Mouse (Mus musculus) spleen, embryonic (tissue): ENCODE results near the gene Cotl1.

Experiments used
- CTCF ChIA-PET: fragments of 350-600 bp; sonication (Branson Sonifier 250); formaldehyde crosslinking; loops from one replicate; lab custom pipeline; 2022; lab: Charles Lee

The Cotl1 gene

GRCm38 (mm10) chr8:119840275-119840808, at the start of gene Cotl1:
Gene Cotl1 (minus strand): TSS chr8:119840544.
- CTCF ChIA-PET: interaction anchor here (0.6 to 1.3 kb wide), 3 partner anchors 11 to 56 kb away, joined by 3 to 4 read pairs (median 3); no protein-coding TSS in a partner anchor

DNA sequence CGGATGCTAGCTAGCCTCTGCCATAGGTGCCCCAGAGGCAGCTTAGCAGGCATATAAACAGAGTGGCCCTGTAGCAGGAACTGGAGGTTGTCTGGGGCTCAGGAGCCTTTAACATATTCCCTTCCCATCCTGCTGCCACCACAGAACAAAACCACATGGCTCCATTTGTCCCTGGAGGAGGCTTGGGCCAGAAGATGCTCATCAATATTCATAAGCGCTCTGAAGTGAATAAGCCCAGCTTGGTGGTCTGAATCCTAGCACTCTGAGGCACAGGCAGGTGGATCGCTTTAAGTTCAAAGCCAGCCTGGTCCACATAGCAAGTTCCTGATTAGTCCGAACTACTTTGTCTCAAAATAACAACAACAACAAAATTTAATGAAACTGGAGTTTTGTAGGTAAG, 47.7 kb upstream of the Cotl1 start:
- CTCF ChIA-PET: no interaction called here

GRCm38 (mm10) chr8:119887130-119887529, 46.8 kb upstream of the Cotl1 start:
- CTCF ChIA-PET: interaction anchor here (0.7 kb wide), 1 partner anchor 44 kb away, joined by 3 read pairs; no protein-coding TSS in a partner anchor

GRCm38 (mm10) chr8:119885612-119886011, 45.3 kb upstream of the Cotl1 start:
- CTCF ChIA-PET: interaction anchor here (1.1 kb wide), 1 partner anchor 46 kb away, joined by 3 read pairs; no protein-coding TSS in a partner anchor

DNA sequence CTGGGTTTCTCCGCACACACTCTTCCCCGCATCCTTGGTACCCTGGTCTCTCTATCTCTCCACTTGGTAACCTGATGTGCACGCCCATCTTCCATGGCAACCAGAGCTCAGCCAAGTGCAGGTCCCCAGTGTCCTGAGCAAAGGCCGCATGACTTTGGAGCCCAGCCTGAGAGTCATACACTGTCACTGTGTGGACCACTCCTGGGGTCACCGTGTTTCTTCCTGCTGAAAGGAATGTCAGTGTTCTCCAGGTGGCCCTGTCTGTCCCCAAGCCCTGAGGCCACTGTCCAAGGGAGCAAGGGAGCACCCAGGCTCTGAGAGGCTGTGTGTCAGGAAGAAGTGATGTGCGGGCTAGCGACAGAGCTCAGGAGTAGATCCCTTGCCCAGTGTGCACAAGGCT, 42.9 kb upstream of the Cotl1 start:
- CTCF ChIA-PET: no interaction called here

DNA sequence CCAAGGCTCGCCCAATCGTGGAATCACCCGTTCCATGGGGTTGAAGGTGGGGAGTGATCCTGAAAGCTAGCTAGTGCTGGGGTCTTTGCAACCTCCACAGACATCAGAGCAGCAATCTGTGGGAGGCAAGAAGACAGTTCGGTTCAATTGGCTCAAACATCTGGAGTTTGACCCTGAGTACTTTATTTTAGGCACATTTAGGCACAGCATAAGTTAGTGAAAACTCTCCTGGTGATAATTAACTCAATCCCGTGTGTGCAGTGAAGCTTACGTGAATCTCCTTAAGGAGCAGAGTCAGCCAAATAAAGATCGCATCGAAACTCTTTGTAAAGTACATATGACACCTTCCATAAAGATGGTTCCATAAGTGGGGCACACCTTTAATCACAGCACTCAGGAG, 41.6 kb upstream of the Cotl1 start:
- CTCF ChIA-PET: no interaction called here

DNA sequence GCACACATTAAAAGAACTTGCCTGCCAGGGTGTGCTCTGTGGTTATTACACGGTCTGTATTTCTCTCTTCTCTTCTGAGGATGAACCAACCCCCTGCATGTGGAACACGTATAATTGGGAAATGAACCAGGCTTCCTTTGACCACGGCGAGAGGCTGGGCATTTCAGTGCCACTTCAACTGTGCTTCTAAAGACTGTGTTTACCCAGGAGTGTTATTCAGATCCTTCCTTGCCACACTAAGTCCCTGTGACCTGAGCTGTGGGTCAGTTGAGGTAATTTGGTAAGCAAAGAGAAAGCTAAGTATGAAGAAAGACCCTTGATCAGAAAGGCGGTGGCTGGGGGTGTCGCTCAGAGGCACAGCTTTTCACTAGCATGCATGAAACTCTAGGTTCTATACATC, 41.0 kb upstream of the Cotl1 start:
- CTCF ChIA-PET: no interaction called here

DNA sequence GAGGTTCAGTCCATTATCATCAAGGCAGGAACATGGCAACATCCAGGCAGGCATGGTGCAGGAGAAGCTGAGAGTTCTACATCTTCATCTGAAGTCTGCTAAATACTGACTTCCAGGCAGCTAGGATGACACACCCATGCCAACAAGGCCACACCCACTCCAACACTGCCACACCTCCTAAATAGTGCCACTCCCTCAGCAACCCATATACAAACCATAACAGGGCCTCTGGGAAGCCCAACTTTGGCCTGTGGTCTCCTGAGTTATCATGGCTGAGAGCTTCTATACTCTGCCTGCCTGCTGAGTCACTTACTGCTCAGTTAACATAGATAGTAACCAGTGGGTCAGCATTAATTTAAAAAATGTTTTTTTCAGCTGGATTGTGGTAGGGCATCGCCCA, 32.8 kb upstream of the Cotl1 start:
- CTCF ChIA-PET: interaction anchor here (0.6 kb wide), 2 partner anchors 30 to 54 kb away, joined by 12 read pairs; no protein-coding TSS in a partner anchor

DNA sequence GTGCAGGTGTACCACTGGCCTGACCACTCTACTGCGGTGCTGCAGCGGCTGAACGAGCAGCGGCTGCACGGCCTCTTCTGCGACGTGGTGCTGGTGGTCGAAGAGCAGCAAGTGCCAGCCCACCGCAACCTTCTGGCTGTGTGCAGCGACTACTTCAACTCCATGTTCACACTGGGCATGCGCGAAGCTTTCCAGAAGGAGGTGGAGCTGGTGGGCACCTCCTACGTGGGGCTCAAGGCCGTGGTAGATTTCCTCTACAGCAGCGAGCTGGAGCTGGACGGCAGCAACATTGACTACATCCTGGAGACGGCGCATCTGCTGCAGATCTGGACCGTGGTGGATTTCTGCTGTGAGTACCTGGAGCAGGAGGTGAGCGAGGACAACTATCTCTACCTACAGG, 29.3 kb upstream of the Cotl1 start:
- CTCF ChIA-PET: interaction anchor here (0.5 kb wide), 1 partner anchor 93 kb away, joined by 3 read pairs; no protein-coding TSS in a partner anchor

DNA sequence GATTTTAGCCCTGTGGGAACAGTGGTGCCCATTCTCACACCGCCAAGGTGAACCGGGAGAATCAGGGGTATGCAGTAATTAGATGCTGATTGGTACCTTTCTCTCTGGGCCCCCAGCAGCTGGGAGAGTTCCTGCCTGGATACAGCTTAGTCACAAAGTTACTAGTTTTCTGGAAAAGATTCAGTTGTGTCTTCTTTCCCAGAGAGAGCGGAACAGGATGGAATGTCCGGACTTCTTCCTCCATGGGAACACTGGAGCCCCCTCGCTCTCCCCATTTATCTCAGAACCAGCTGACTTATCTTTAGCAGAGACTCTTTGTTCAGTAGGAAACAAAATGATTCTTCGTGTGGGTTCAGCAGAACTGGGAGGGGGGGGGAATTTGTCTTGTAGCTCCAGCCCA, 22.4 kb upstream of the Cotl1 start:
- CTCF ChIA-PET: no interaction called here

DNA sequence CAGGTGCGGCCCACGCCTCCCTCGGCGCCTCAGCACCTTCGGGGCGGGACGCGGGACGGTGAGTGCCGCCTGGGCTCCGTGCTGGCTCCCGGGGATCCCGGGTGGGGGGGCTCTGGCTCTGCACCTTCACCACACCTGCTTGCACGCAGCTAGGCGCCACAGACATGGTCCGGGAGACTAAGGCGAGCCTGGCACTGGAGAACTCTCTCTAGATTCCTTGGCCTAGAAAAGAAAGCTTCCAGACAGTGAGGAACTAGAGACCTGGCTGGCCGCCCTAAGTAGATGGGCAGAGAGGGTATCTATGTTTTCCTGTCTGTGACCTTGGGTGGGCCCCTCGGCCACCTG, 22.0 kb upstream of the Cotl1 start:
- CTCF ChIA-PET: no interaction called here

DNA sequence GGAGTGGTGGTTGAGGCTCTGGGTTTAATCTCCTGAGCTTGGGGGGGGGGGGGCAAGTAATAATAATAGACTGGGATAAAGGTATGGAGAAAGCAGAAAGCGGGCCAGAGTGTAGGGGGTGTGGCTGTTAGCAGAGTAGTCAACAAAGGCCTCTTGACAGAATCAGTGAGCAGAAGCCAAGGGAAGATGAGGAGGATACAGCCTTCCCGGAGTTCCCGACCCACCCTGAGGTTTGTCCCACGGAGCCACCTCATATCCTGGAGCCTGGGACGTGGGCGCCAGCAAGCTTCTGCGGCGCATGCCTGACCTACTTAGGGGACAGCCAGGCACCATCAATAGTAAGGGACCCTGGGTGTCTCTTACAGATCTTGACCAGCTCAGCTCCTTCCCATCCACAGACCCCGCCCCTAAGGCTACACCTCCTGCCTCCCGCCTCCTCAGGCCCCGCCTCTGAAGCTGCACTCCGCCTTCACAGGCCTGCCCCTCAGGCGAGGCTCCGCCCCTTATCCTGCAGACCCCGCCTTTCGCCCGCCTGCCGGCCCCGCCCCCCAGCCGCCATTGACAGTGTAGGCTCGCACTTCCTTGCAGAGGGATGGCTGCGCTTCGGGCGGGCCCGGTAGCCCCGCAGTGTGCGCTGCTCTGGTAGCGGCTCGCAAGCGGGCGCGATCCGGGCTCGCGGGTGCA, 21.5 kb upstream of the Cotl1 start, which contains the start of gene Klhl36:
Klhl36 (plus strand) TSS at position 561 of the 684 bp plus-strand sequence.
- CTCF ChIA-PET: interaction anchor here (0.5 kb wide), 1 partner anchor 721 kb away, joined by 4 read pairs; no protein-coding TSS in a partner anchor

DNA sequence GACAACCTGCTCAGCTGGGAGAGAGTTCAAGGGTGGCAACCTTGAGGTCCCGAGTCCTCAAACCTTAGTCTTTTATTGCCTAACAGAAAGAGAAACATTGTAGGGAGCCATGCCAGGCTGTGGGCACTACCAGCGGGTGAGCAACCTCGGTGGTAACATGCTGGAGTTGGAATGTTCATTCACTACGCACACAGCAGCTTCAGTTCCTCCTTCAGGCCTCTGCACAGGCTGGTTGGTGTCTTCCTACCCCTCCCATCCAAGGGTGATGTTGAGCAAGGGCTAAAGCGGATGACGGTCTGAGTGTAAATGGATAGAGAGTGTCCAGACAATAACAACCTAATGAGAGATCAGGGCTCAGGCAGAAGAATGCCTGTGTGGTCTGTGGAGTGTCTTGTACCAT, 17.4 kb upstream of the Cotl1 start:
- CTCF ChIA-PET: no interaction called here

- CTCF ChIA-PET: no interaction called here
Measured at GRCm38 (mm10) chr8:119855656-119856055, 15.3 kb upstream of the Cotl1 start.

- CTCF ChIA-PET: no interaction called here
Measured at GRCm38 (mm10) chr8:119854035-119854434, 13.7 kb upstream of the Cotl1 start.

DNA sequence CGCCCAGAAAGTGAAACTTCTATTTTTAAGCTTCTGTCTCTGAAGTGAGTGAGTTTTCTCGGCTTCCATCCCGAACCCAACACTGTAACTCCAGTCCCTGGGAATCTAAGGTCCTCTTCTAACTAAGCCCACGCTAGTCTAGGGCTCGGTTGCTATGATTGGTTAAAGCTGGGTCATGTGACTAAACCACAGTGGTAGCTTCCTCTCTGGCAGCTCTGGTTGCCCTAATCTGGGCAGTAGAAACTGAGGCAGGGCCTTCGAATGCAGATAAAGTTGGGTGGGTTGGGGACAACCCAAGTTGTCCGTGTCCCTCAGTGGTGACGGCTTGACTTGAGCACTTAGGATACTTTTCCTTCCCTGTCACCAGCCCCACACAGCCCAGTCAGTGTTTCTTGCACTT, 13.2 kb upstream of the Cotl1 start:
- CTCF ChIA-PET: no interaction called here

DNA sequence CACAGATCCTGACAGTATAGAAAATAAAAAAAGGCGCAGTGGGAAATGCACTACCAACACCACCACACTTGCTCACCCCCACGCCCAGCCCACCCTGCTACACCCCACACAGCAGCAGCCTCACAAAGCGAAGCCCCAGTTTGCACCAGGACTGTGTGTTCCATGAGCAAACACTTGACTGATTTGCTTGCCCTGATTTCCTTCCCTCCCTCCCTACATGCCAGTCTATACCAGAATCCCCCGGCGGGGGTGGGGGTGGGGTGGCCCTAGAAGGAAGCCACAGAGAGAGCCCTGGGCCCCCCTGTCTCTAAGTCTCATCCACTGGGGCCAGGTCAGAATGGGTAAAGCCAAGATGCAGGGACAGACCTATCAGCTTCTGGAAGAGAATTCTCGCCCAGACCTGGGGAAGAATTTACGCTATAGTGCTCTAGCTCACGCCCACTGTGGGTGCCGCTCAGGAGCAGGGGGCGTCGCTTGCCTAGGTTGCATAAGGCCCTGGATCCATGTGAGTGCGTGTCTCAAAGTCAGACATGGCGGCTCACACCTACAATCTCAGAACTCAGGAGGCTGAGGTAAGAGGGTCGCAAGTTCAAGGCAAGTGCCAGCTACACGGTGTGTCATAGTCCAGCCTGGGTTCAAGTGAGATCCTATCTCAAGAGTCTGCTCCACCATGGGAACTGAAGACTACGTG, 7.0 kb upstream of the Cotl1 start:
- CTCF ChIA-PET: interaction anchor here (1.2 kb wide), 1 partner anchor 68 kb away, joined by 6 read pairs; no protein-coding TSS in a partner anchor

GRCm38 (mm10) chr8:119845741-119846140, 5.4 kb upstream of the Cotl1 start:
- CTCF ChIA-PET: interaction anchor here (1.2 kb wide), 1 partner anchor 66 kb away, joined by 6 read pairs; no protein-coding TSS in a partner anchor

GRCm38 (mm10) chr8:119844577-119844976, 4.2 kb upstream of the Cotl1 start:
- CTCF ChIA-PET: interaction anchor here (0.5 to 1.9 kb wide), 2 partner anchors 61 to 65 kb away, joined by 6 to 7 read pairs; no protein-coding TSS in a partner anchor

DNA sequence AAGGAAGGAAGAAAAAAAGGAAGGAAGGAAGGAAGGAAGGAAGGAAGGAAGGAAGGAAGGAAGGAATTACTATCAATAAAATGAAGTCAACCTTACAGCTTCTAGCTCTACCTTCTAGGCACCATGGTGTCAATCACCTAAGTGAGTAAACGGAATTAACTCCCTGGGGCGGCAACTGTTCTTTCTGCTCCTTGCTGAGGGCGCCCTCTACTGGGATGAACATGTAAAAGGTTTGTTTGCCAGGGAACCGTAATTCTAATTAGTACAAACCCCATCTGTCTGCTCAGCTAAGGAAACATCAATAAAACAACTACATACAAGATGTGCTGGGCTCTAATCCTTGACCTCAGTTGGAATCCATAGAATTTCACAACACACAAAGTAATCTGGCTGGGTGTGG, 3.1 kb upstream of the Cotl1 start:
- CTCF ChIA-PET: interaction anchor here (1.2 to 2.0 kb wide), 3 partner anchors 16 to 65 kb away, joined by 4 to 6 read pairs (median 5); partner anchors contain the start of gene Tldc1

- CTCF ChIA-PET: interaction anchor here (0.6 to 0.7 kb wide), 4 partner anchors 11 to 1850 kb away, joined by 3 read pairs; no protein-coding TSS in a partner anchor
Measured at GRCm38 (mm10) chr8:119840905-119841411, 614 bp upstream of the Cotl1 start.
